Mouse (Mus musculus): ENCODE results near the gene Rasl2-9.

DNA sequence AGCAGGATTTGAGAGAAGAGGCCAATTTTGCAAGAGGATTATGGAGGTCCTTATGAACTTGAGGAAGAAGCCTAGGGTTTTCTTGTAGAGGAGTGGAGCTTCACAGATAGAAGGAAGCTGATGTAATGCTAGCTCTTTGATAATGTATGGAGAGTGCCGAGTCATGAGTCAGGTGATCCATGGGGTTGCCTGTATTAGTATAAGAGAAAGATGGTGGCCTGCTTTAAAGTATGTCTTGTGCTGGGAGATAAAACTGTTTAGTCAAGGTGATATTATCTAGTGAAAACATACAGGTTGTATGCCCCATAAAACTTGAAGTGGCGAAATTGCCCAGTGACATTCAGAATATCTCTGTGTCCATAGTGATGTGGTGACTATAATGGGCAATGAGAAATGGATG, 48.8 kb downstream of the Rasl2-9 start:
- TF ChIP-seq CTCF (IDR thresholded peaks at IDR 0.05; ENCODE audit: control insufficient read depth, insufficient read depth, insufficient read length) (no peak), CEBPB (IDR thresholded peaks at IDR 0.05; ENCODE audit: low read depth) (no peak), MYOD1 (IDR thresholded peaks at IDR 0.05; ENCODE audit: control insufficient read depth, insufficient read length, low read depth) (no peak), MAX (IDR thresholded peaks at IDR 0.05) (no peak), USF1 (IDR thresholded peaks at IDR 0.05; ENCODE audit: low read depth) (no peak), FOSL1 (IDR thresholded peaks at IDR 0.05; ENCODE audit: insufficient read depth, low read length, poor library complexity, severe bottlenecking) (no peak)

All from C2C12 (cell line).